Comparison of ENCODE assay signal across 9 mouse cellular contexts in the genomic region with DNA sequence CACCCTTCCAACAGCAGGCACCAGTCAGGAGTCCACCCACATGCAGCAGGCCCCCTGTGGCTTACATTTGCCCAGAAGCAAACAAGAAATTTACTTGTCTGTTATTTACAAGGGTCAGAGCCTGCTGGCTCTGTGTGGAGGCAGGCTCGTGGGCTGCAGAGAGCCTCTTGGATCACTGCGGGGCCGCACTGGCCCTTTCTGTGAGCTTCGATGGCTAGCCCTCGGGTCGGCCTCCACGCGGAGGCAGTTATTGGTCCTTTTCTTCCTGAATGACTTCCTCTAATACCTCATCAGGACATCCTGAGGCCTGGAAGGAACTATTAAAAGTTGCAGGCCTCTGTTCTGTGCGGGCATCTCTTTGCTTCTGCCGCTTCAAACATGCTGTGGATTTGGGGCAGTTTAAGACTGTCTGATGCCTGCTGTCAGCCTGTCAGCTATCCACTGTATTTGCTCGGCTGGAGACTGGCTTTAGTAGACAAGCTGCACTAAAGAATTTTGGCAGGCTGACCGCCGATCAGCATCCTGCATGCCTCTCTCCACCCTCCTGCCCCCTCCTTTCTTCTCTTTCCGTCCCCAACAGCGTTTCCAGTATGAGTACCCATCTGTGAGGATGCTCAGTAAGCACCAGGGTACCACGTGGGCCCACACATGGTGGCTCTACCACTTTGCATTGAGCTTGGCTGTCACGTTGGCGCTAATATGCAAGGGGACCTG.
DNase-seq lines count a peak whose midpoint lies in the region; ATAC-seq lines count a peak whose summit lies in the region.
"Had no signal": no experiment of that assay in that cellular context is flagged by ENCODE, and none has a peak within 500 bp of the region (broad histone marks: within the 10 kb centered on the region; RNA-seq: fewer than 3 reads in every experiment).

No protein-coding gene starts in this region.

- peaks cover 27% of the 10 kb centered on the region for H3K36me3 ChIP-seq in kidney, embryonic 15.5 days
- peaks cover 29% of the 10 kb centered on the region for H3K36me3 ChIP-seq in forebrain, embryonic 12.5 days (replicated peaks)
- peaks cover 48% of the 10 kb centered on the region for H3K36me3 ChIP-seq in midbrain, embryonic 10.5 days
- H3K36me3 ChIP-seq in liver, embryonic 12.5 days: peaks cover 12% of the 10 kb centered on the region

- H3K27ac ChIP-seq in kidney, embryonic 15.5 days: peak overlapping the region; percentile 29; the same call in 1 of the 2 replicates
- H3K27ac ChIP-seq in forebrain, embryonic 12.5 days: peak overlapping the region; percentile 79
- peak overlapping the region; percentile 84 for H3K27ac ChIP-seq in midbrain, embryonic 10.5 days (replicated peaks)
- H3K27ac ChIP-seq in liver, embryonic 12.5 days: no peak overlapping the region

- H3K4me2 ChIP-seq in kidney, embryonic 15.5 days: no peak overlapping the region
- H3K4me2 ChIP-seq in forebrain, embryonic 12.5 days: no peak overlapping the region
- H3K4me2 ChIP-seq in liver, embryonic 12.5 days: no peak overlapping the region

- no peaks in the 10 kb centered on the region for H3K9me3 ChIP-seq in kidney, embryonic 15.5 days (replicated peaks)
- no peaks in the 10 kb centered on the region for H3K9me3 ChIP-seq in forebrain, embryonic 12.5 days
- H3K9me3 ChIP-seq in midbrain, embryonic 10.5 days (replicated peaks): no peaks in the 10 kb centered on the region
- H3K9me3 ChIP-seq in liver, embryonic 12.5 days (replicated peaks): no peaks in the 10 kb centered on the region

- H3K4me1 ChIP-seq in kidney, embryonic 15.5 days: peaks cover 28% of the 10 kb centered on the region
- peaks cover 53% of the 10 kb centered on the region for H3K4me1 ChIP-seq in forebrain, embryonic 12.5 days
- peaks cover 69% of the 10 kb centered on the region for H3K4me1 ChIP-seq in midbrain, embryonic 10.5 days
- peaks cover 15% of the 10 kb centered on the region for H3K4me1 ChIP-seq in liver, embryonic 12.5 days

- no peak overlapping the region for H3K9ac ChIP-seq in kidney, embryonic 15.5 days
- H3K9ac ChIP-seq in forebrain, embryonic 12.5 days: peak overlapping the region; percentile 18; the same call in 1 of the 2 replicates
- no peak overlapping the region for H3K9ac ChIP-seq in liver, embryonic 12.5 days

- no peak for DNase-seq in kidney, adult 9 months
- DNase-seq in cerebellum, adult 11 months: peak; percentile 49
- DNase-seq in midbrain, embryonic 10.5 days (ENCODE audit: low spot score): peak; percentile 30
- DNase-seq in frontal cortex, postnatal 36 days (ENCODE audit: low spot score in 2 of 2): no peak
- DNase-seq: adrenal gland, postnatal 36 days had no signal

- 48% methylated on average over 18 of the region's 18 CpGs for WGBS in kidney, embryonic 15.5 days
- WGBS in forebrain, embryonic 12.5 days: 39% methylated on average over 18 of the region's 18 CpGs
- WGBS in midbrain, embryonic 10.5 days: 42% methylated on average over 18 of the region's 18 CpGs
- 64% methylated on average over 18 of the region's 18 CpGs for WGBS in liver, embryonic 12.5 days (ENCODE audit: insufficient replicate concordance)

- ATAC-seq in kidney, embryonic 15.5 days (replicated peaks; ENCODE audit: low FRiP score): peak; percentile 15; the same call in 1 of the 2 replicates
- peak; percentile 28; the same call in 1 of the 2 replicates for ATAC-seq in forebrain, embryonic 12.5 days (ENCODE audit: low FRiP score)
- no peak for ATAC-seq in megakaryocyte, adult 5-6 weeks (ENCODE audit: poor library complexity, severe bottlenecking)
- ATAC-seq in liver, embryonic 12.5 days: no peak

- H3K4me3 ChIP-seq in kidney, embryonic 15.5 days (replicated peaks): no peak overlapping the region
- no peak overlapping the region for H3K4me3 ChIP-seq in forebrain, embryonic 12.5 days (replicated peaks)
- no peak overlapping the region for H3K4me3 ChIP-seq in midbrain, embryonic 10.5 days
- H3K4me3 ChIP-seq in liver, embryonic 12.5 days: no peak overlapping the region

- H3K27me3 ChIP-seq in kidney, embryonic 15.5 days: no peaks in the 10 kb centered on the region
- no peaks in the 10 kb centered on the region for H3K27me3 ChIP-seq in forebrain, embryonic 12.5 days
- H3K27me3 ChIP-seq in midbrain, embryonic 10.5 days (ENCODE audit: low read depth, poor library complexity, severe bottlenecking): no peaks in the 10 kb centered on the region
- H3K27me3 ChIP-seq in liver, embryonic 12.5 days (replicated peaks): no peaks in the 10 kb centered on the region

Comparison
In these comparisons a context has a peak if more than half of its experiments do, and no peak if none do; other contexts are left out.
1. ATAC-seq: peak in kidney, embryonic 15.5 days (single experiment) and forebrain, embryonic 12.5 days (single experiment); none in megakaryocyte, adult 5-6 weeks (single experiment) and liver, embryonic 12.5 days (single experiment).
2. DNase-seq: peak in cerebellum, adult 11 months (single experiment) and midbrain, embryonic 10.5 days (single experiment); none in kidney, adult 9 months (single experiment) and frontal cortex, postnatal 36 days (0 of 2).